Mouse (Mus musculus) C2C12 (cell line): ENCODE results near the gene Ttc29. TPM values are rescaled to one million over a fixed set of nuclear protein-coding genes. Genes with fewer than 3 reads are reported as not detected.

Experiments
- H3K27me3 ChIP-seq: one replicate; pipeline ENCODE4 v1.6.1; 2011; ENCODE audit not compliant: control insufficient read depth, insufficient read depth, insufficient read length
- H3K36me3 ChIP-seq: one replicate; pipeline ENCODE4 v1.6.1; 2011; ENCODE audit not compliant: control insufficient read depth, insufficient read depth
- H3K4me3 ChIP-seq: one replicate; pipeline ENCODE4 v1.5.1; 2011; ENCODE audit warnings: mild to moderate bottlenecking, control low read depth; ENCODE audit not compliant: poor library complexity, insufficient read depth, severe bottlenecking
- H3K79me2 ChIP-seq: one replicate; pipeline ENCODE4 v1.6.1; 2011; ENCODE audit not compliant: control insufficient read depth, insufficient read depth
- H3K79me3 ChIP-seq: one replicate; pipeline ENCODE4 v1.6.1; 2011; ENCODE audit warnings: low read depth, control low read depth
- H3ac ChIP-seq: one replicate; pipeline ENCODE3; 2011; ENCODE audit warnings: low read depth; ENCODE audit not compliant: control insufficient read depth, insufficient read length
- CEBPB ChIP-seq: IDR thresholded peaks from one replicate; pipeline ENCODE4 v1.6.1; 2011; ENCODE audit warnings: low read depth, mild to moderate bottlenecking, control low read depth, moderate library complexity
- CTCF ChIP-seq: IDR thresholded peaks from one replicate; pipeline ENCODE4 v1.5.1; 2011; ENCODE audit not compliant: control insufficient read depth, insufficient read depth, insufficient read length
- FOSL1 ChIP-seq: IDR thresholded peaks from one replicate; pipeline ENCODE4 v1.8.0; 2011; ENCODE audit warnings: mild to moderate bottlenecking, low read length; ENCODE audit not compliant: poor library complexity, insufficient read depth, severe bottlenecking
- MAX ChIP-seq: IDR thresholded peaks from one replicate; pipeline ENCODE4 v1.6.1; 2011; ENCODE audit warnings: mild to moderate bottlenecking, control low read depth
- MYOD1 ChIP-seq: IDR thresholded peaks from one replicate; pipeline ENCODE4 v1.6.1; 2011; ENCODE audit warnings: low read depth; ENCODE audit not compliant: control insufficient read depth, insufficient read length
- MYOG ChIP-seq: IDR thresholded peaks from one replicate; pipeline ENCODE4 v1.6.1; 2011; ENCODE audit not compliant: control insufficient read depth, insufficient read length; ENCODE audit errors: extremely low read depth
- USF1 ChIP-seq: IDR thresholded peaks from one replicate; pipeline ENCODE4 v1.6.1; 2011; ENCODE audit warnings: low read depth, mild to moderate bottlenecking, control low read depth, moderate library complexity
- polyA plus RNA-seq: library from polyadenylated mRNA; unstranded; fragments of >200 nt; fragmentation: generic; extraction: Trizol; gene quantifications from one replicate; pipeline ENCODE4 v1.2.1, GENCODE M21; 2012; ENCODE audit warnings: missing spikeins

The Ttc29 gene
- polyA plus RNA-seq, 1 experiment, result not detected

GRCm38 (mm10) chr8:78307131-78307530, 94.0 kb downstream of the Ttc29 start:
- no peaks in the 10 kb centered on the region for H3K36me3 ChIP-seq
- no peak for TF ChIP-seq FOSL1
- no peak for TF ChIP-seq CEBPB
- no peak for TF ChIP-seq MYOD1
- no peak for TF ChIP-seq USF1
- TF ChIP-seq MAX, result no peak
- TF ChIP-seq MYOG, result no peak
- no peak for TF ChIP-seq CTCF
- peaks cover 4% of the 10 kb centered on the region for H3K27me3 ChIP-seq
- no peaks in the 10 kb centered on the region for H3K79me3 ChIP-seq
- H3K79me2 ChIP-seq, result no peaks in the 10 kb centered on the region
- no peak overlapping the region for H3K4me3 ChIP-seq
- no peak overlapping the region for H3ac ChIP-seq

DNA sequence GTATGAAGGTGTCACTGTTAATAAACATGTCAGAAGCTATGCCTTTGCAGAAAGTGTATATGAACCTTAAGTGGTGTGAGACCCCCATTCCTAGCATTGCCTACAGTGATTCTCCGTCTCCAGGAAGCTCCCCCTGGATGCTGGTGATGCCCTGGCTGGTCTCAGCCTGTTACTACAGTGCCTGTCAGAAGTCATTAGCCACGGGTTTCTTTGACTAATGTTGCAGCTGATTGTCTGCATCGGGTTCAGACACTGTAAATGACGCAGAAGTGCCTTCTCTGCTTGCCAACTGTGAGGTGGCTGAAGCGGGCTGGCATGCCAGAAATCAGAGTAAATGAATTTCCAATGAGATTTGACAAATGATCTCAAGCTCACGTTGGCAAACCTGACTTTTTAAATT, 96.4 kb downstream of the Ttc29 start:
- no peak overlapping the region for H3ac ChIP-seq
- H3K27me3 ChIP-seq, result peaks cover 4% of the 10 kb centered on the region
- no peaks in the 10 kb centered on the region for H3K79me3 ChIP-seq
- H3K4me3 ChIP-seq, result no peak overlapping the region
- H3K79me2 ChIP-seq, result no peaks in the 10 kb centered on the region
- H3K36me3 ChIP-seq, result no peaks in the 10 kb centered on the region
- TF ChIP-seq FOSL1 (no peak), CEBPB (no peak), MAX (no peak), CTCF (no peak), USF1 (no peak), MYOG (no peak), MYOD1 (no peak)

- H3ac ChIP-seq, result no peak overlapping the region
- no peak for TF ChIP-seq FOSL1
- no peak for TF ChIP-seq MAX
- TF ChIP-seq MYOG, result no peak
- TF ChIP-seq CEBPB, result no peak
- TF ChIP-seq USF1, result no peak
- no peaks in the 10 kb centered on the region for H3K27me3 ChIP-seq
- no peaks in the 10 kb centered on the region for H3K36me3 ChIP-seq
- no peaks in the 10 kb centered on the region for H3K79me3 ChIP-seq
- H3K4me3 ChIP-seq, result no peak overlapping the region
- H3K79me2 ChIP-seq, result no peaks in the 10 kb centered on the region
Observed at GRCm38 (mm10) chr8:78315576-78315975, 102.5 kb downstream of the Ttc29 start.

DNA sequence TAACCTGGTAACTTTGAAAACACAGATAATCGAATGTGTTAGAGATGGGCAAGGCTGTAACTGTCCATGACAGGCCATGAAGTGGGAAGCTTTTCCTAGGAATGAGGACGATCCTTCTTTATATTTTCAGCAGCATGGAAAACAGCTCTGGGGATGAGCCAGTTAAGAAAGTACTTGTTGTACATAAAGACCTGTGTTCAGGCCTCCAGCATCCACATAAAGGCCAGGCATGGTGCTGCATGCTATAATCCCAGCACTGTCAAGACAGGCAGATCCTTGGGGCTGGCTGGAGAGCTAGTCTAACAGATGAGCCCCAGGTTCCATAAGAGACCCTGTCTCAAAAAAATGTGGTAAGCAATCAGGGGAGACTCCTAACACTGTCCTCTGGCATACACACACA, 104.6 kb downstream of the Ttc29 start:
- TF ChIP-seq CEBPB (no peak), FOSL1 (no peak), MAX (no peak)
- Histone ChIP-seq H3K27me3 (no peaks in the 10 kb centered on the region), H3ac (no peak overlapping the region), H3K36me3 (no peaks in the 10 kb centered on the region), H3K79me2 (no peaks in the 10 kb centered on the region), H3K4me3 (no peak overlapping the region), H3K79me3 (no peaks in the 10 kb centered on the region)

DNA sequence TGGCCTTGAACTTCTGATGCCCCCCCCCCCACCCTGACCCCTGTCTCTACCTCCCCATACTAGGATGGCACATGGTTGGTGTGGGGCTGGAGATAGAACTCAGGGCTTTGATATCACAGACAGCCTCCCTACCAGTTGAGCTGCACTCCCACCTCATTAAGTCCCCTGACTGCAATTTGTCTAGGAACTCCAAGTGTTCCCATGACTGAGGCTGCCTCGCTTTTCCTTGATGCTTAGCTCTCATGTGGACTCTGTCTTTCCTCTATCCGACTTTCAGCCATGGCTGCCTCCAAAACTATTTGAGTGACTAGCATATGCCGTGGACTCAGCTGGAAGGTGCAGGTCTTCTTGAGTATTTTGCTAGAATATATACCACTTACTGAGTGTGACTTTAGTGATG, 110.3 kb downstream of the Ttc29 start:
- no peak for TF ChIP-seq MAX
- TF ChIP-seq FOSL1, result no peak
- TF ChIP-seq USF1, result no peak
- no peak for TF ChIP-seq CTCF
- no peak for TF ChIP-seq MYOG
- no peaks in the 10 kb centered on the region for H3K27me3 ChIP-seq
- no peaks in the 10 kb centered on the region for H3K36me3 ChIP-seq
- no peak overlapping the region for H3K4me3 ChIP-seq
- H3ac ChIP-seq, result no peak overlapping the region
- no peaks in the 10 kb centered on the region for H3K79me2 ChIP-seq
- H3K79me3 ChIP-seq, result no peaks in the 10 kb centered on the region

DNA sequence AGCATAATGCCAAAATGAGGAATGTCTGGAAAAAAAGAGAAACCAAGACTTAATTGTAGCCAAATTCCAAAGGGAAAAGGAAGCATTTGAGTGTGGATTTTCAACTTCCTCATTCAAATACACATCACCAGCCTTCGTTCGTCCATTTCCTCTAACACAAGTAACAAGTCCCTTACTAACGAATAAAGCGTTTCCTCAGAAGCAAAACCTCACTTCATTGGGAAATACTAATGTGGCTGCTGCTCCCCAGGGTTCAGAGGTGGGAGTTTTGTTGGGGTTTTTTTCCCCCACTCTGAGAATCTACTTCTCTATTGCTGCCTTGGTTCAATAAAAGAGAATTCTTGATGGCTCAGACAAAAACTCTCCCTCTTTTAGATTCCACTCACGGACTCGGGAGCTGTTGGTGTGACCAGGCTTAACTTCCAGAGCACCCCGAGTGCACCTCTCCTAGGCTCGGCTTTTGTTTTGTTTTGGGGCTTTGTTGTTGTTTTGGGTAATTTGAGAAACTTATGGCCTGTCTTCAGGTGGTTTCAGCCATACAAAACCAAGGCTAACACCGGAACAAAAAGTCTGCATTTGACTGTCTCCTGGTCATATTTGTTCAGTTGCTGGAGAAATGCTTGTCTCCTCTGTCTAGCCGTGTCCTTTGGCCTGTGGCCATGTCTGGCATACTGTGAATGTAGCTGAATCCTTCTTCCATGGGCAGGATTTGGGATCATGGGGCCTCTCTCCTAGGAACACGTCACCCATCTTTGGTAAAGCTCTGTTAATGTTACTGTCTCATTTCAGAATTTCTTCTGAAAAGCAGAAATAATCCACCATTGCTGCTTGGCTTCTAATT, 127.8 kb downstream of the Ttc29 start:
- no peak for TF ChIP-seq CTCF
- no peak for TF ChIP-seq CEBPB
- no peak for TF ChIP-seq MYOD1
- no peak for TF ChIP-seq FOSL1
- TF ChIP-seq MAX, result no peak
- no peak for TF ChIP-seq USF1
- TF ChIP-seq MYOG, result no peak
- Histone ChIP-seq H3K4me3 (no peak overlapping the region), H3K36me3 (no peaks in the 10 kb centered on the region), H3K79me2 (no peaks in the 10 kb centered on the region), H3K27me3 (peaks cover 6% of the 10 kb centered on the region), H3K79me3 (no peaks in the 10 kb centered on the region), H3ac (no peak overlapping the region)
